In genomic region chr13:8997221-8997620, GRCm38 (mm10) we compare ENCODE assay signal across 31 mouse cellular contexts. TPM values are rescaled to one million over a fixed set of nuclear protein-coding genes. Genes with fewer than 3 reads are reported as not detected.
A peak's percentile ranks its signal among the peaks of the same experiment; 100 is the strongest.
DNase-seq lines count a peak whose midpoint lies in the region; ATAC-seq and TF ChIP-seq lines count a peak whose summit lies in the region.
"Not testable (repeated sequence)": the region's sequence is repeated elsewhere in the genome, so short reads cannot be mapped to it uniquely, and the experiment has no call there.
"Had no signal": no experiment of that assay in that cellular context is flagged by ENCODE, and none has a peak within 500 bp of the region (broad histone marks: within the 10 kb centered on the region; RNA-seq: fewer than 3 reads in every experiment).

No protein-coding gene starts in this region.

- not testable (repeated sequence) for ATAC-seq in liver, embryonic 14.5 days (ENCODE audit: insufficient read depth); midbrain, embryonic 11.5 days (ENCODE audit: low FRiP score)

- H3K79me2 ChIP-seq in liver, adult 2 months (ENCODE audit: control insufficient read depth, insufficient read depth, low read length) = peaks cover 24% of the 10 kb centered on the region; the same call in 1 of the 2 replicates

- peak; percentile 10 for DNase-seq in cerebellum, adult 11-12 months
- not testable (repeated sequence) for DNase-seq in liver, adult 2 months (ENCODE audit: extremely low read depth, low read depth, low spot score); liver, embryonic 14.5 days (ENCODE audit: low read depth in 3 of 3, low spot score in 3 of 3)
- DNase-seq in midbrain, embryonic 11.5 days (ENCODE audit: low spot score, missing footprints) = peak; percentile 68

- TF ChIP-seq CTCF in liver, adult 2 months (IDR thresholded peaks at IDR 0.05; ENCODE audit: low read depth, low read length); liver, embryonic 14.5 days (IDR thresholded peaks at IDR 0.05; ENCODE audit: low read depth): not testable (repeated sequence)

- not testable (repeated sequence) for H3K9ac ChIP-seq in liver, adult 2 months (ENCODE audit: low read depth, low read length); liver, embryonic 14.5 days (replicated peaks); midbrain, embryonic 11.5 days (ENCODE audit: low read length)

- peak overlapping the region; percentile 70 for H3K4me2 ChIP-seq in liver, embryonic 14.5 days (ENCODE audit: low read depth)
- H3K4me2 ChIP-seq in midbrain, embryonic 11.5 days = not testable (repeated sequence)

- H3K36me3 ChIP-seq in erythroblast, embryonic 14.5 days (ENCODE audit: control insufficient read depth); liver, adult 2 months (ENCODE audit: control insufficient read depth, insufficient read depth, low read length); liver, embryonic 14.5 days (replicated peaks; ENCODE audit: control insufficient read depth, insufficient read depth, low read depth); midbrain, embryonic 11.5 days (ENCODE audit: control insufficient read depth, insufficient read depth, low read length): not testable (repeated sequence)

- not testable (repeated sequence) for TF ChIP-seq POLR2A in liver, adult 2 months (IDR thresholded peaks at IDR 0.05; ENCODE audit: extremely low read depth, insufficient read depth, low read length)

- H3K27me3 ChIP-seq in erythroblast, embryonic 14.5 days (ENCODE audit: control insufficient read depth); liver, adult 2 months (ENCODE audit: control insufficient read depth, insufficient read depth, low read length); liver, embryonic 14.5 days (ENCODE audit: control insufficient read depth, insufficient read depth, low read length); midbrain, embryonic 11.5 days (ENCODE audit: control insufficient read depth, insufficient read depth, low read length): not testable (repeated sequence)

- H3K4me1 ChIP-seq in erythroblast, embryonic 14.5 days (ENCODE audit: control insufficient read depth) = peaks cover 61% of the 10 kb centered on the region
- not testable (repeated sequence) for H3K4me1 ChIP-seq in liver, adult 2 months (ENCODE audit: control insufficient read depth, insufficient read depth, low read length); midbrain, embryonic 11.5 days (ENCODE audit: control insufficient read depth, insufficient read depth, low read length)
- H3K4me1 ChIP-seq in liver, embryonic 14.5 days (replicated peaks; ENCODE audit: control insufficient read depth in 2 of 2, insufficient read depth in 2 of 2, low read length in 1 of 2) = peaks cover 22 to 25% of the 10 kb centered on the region in 2 experiments

- H3K9me3 ChIP-seq in erythroblast, embryonic 14.5 days (ENCODE audit: control insufficient read depth, low read length); liver, embryonic 14.5 days (ENCODE audit: control insufficient read depth, low read length); midbrain, embryonic 11.5 days (ENCODE audit: control insufficient read depth, low read length): not testable (repeated sequence)

- WGBS in liver, adult 2 months = 86% methylated on average over 5 of the region's 5 CpGs
- WGBS in liver, embryonic 14.5 days (ENCODE audit: insufficient replicate concordance) = 77% methylated on average over 5 of the region's 5 CpGs
- WGBS in midbrain, embryonic 11.5 days = 87% methylated on average over 5 of the region's 5 CpGs

- H3K27ac ChIP-seq in liver, adult 2 months (replicated peaks; ENCODE audit: insufficient read depth, low read depth, low read length) = peak overlapping the region; percentile 39; the same call in 1 of the 2 replicates
- H3K27ac ChIP-seq in liver, embryonic 14.5 days; midbrain, embryonic 11.5 days (ENCODE audit: low read depth, low read length): not testable (repeated sequence)

- not testable (repeated sequence) for TF ChIP-seq EP300 in liver, embryonic 14.5 days (IDR thresholded peaks at IDR 0.05; ENCODE audit: low read depth)

- H3K4me3 ChIP-seq in erythroblast, embryonic 14.5 days (replicated peaks) = peak overlapping the region; percentile 68
- H3K4me3 ChIP-seq in liver, adult 2 months (ENCODE audit: insufficient read depth, low read depth, low read length); liver, embryonic 14.5 days (ENCODE audit: insufficient read depth in 1 of 2, low read depth in 2 of 2, low read length in 2 of 2); midbrain, embryonic 11.5 days (ENCODE audit: low read depth, low read length): not testable (repeated sequence)

RNA-seq across cellular contexts. Expression of gene Gtpbp4, which starts 1.3 kb away (rescaled TPM):
- polyA plus RNA-seq in erythroblast, embryonic 14.5 days (2012) = 0.17 and 0.22 TPM in 2 replicates
- total RNA-seq in liver, adult 2 months (2014; rRNA removed) = 16.2 and 17.4 TPM in 2 replicates
- polyA plus RNA-seq in liver, adult 2 months (2012; rRNA removed) = 5.9 and 10.5 TPM in 2 replicates
- polyA plus RNA-seq in liver, embryonic 14.5 days (2012; rRNA removed) = 7.2 and 14.8 TPM in 2 replicates
- 37.1 and 41.9 TPM in 2 replicates for polyA plus RNA-seq in liver, embryonic 14.5 days (2014; fragmentation: Nextera tagmentation; extraction: Ambion mirVana)
- 108 and 113 TPM in 2 replicates for polyA plus RNA-seq in midbrain, embryonic 11.5 days (2014; fragmentation: Nextera tagmentation; extraction: Ambion mirVana)

RNA-seq across cellular contexts. Expression of gene Idi2, which starts 44.6 kb away (rescaled TPM):
- not detected in 2 replicates for polyA plus RNA-seq in erythroblast, embryonic 14.5 days (2012)
- not detected in 2 replicates for total RNA-seq in liver, adult 2 months (2014; rRNA removed)
- not detected in 2 replicates for polyA plus RNA-seq in liver, adult 2 months (2012; rRNA removed)
- not detected in 2 replicates for polyA plus RNA-seq in liver, embryonic 14.5 days (2012; rRNA removed)
- not detected in 2 replicates for polyA plus RNA-seq in liver, embryonic 14.5 days (2014; fragmentation: Nextera tagmentation; extraction: Ambion mirVana)
- polyA plus RNA-seq in midbrain, embryonic 11.5 days (2014; fragmentation: Nextera tagmentation; extraction: Ambion mirVana) = not detected in 2 replicates
- total RNA-seq: adrenal gland, adult 18-20 months; adrenal gland, postnatal 10 days; adrenal gland, postnatal 36 days; forebrain, postnatal 0 days; gastrocnemius, adult 2 months; gastrocnemius, postnatal 14 days; gastrocnemius, postnatal 4 days; heart, adult 18-20 months; heart, postnatal 10 days; heart, postnatal 36 days had no signal
- polyA plus RNA-seq: C2C12; CD4-positive, CD25-positive, alpha-beta regulatory T cell, adult 4 months; cerebellum, adult 2 months; embryonic facial prominence, embryonic 10.5 days; forebrain, embryonic 11.5 days; forebrain, embryonic 14.5 days; forebrain, postnatal 0 days; heart, embryonic 12.5 days; heart, embryonic 15.5 days; hindbrain, embryonic 10.5 days; hindbrain, embryonic 13.5 days; hindbrain, embryonic 16.5 days; intestine, embryonic 15.5 days; Patski had no signal

RNA-seq across cellular contexts. Expression of gene Gm9745, which starts 49.2 kb away (rescaled TPM):
- not detected in 2 replicates for polyA plus RNA-seq in erythroblast, embryonic 14.5 days (2012)
- not detected in 2 replicates for total RNA-seq in liver, adult 2 months (2014; rRNA removed)
- not detected in 2 replicates for polyA plus RNA-seq in liver, adult 2 months (2012; rRNA removed)
- not detected in 2 replicates for polyA plus RNA-seq in liver, embryonic 14.5 days (2012; rRNA removed)
- not detected in 2 replicates for polyA plus RNA-seq in liver, embryonic 14.5 days (2014; fragmentation: Nextera tagmentation; extraction: Ambion mirVana)
- not detected in 2 replicates for polyA plus RNA-seq in midbrain, embryonic 11.5 days (2014; fragmentation: Nextera tagmentation; extraction: Ambion mirVana)
- total RNA-seq: adrenal gland, adult 18-20 months; adrenal gland, postnatal 10 days; adrenal gland, postnatal 36 days; forebrain, postnatal 0 days; gastrocnemius, adult 2 months; gastrocnemius, postnatal 14 days; gastrocnemius, postnatal 4 days; heart, adult 18-20 months; heart, postnatal 10 days; heart, postnatal 36 days had no signal
- polyA plus RNA-seq: C2C12; CD4-positive, CD25-positive, alpha-beta regulatory T cell, adult 4 months; cerebellum, adult 2 months; cortical plate, adult 2 months; embryonic facial prominence, embryonic 10.5 days; embryonic facial prominence, embryonic 13.5 days; forebrain, embryonic 11.5 days; forebrain, embryonic 14.5 days; forebrain, postnatal 0 days; G1E; heart, embryonic 12.5 days; heart, embryonic 15.5 days; hindbrain, embryonic 10.5 days; hindbrain, embryonic 13.5 days; hindbrain, embryonic 16.5 days; intestine, embryonic 15.5 days; Patski had no signal
